Mouse (Mus musculus) C2C12 (cell line): ENCODE results near the gene Sacm1l.

Experiments used
- CEBPB ChIP-seq: IDR thresholded peaks from one replicate; pipeline ENCODE4 v1.6.1; 2011; ENCODE audit warnings: low read depth, mild to moderate bottlenecking, control low read depth, moderate library complexity
- CTCF ChIP-seq: IDR thresholded peaks from one replicate; pipeline ENCODE4 v1.5.1; 2011; ENCODE audit not compliant: control insufficient read depth, insufficient read depth, insufficient read length
- MYOD1 ChIP-seq: IDR thresholded peaks from one replicate; pipeline ENCODE4 v1.6.1; 2011; ENCODE audit warnings: low read depth; ENCODE audit not compliant: control insufficient read depth, insufficient read length
- USF1 ChIP-seq: IDR thresholded peaks from one replicate; pipeline ENCODE4 v1.6.1; 2011; ENCODE audit warnings: low read depth, mild to moderate bottlenecking, control low read depth, moderate library complexity

- TF ChIP-seq USF1 (no peak), CTCF (no peak), MYOD1 (no peak), CEBPB (no peak)
These were observed 18.6 kb upstream of the Sacm1l start for GRCm38 (mm10) chr9:123510926-123511325.
